Mouse (Mus musculus) spleen, adult 2 months (tissue): ENCODE results near the gene Eloa.

Experiments used
- CTCF ChIP-seq: fragments of 200-500 bp; IDR thresholded peaks from 2 replicates; pipeline ENCODE4 v1.5.1; 2011; ENCODE audit warnings: mild to moderate bottlenecking, inconsistent platforms; ENCODE audit not compliant: insufficient read depth, insufficient read length, insufficient replicate concordance; ENCODE audit errors: extremely low read depth
- POLR2A ChIP-seq: fragments of 200-500 bp; IDR thresholded peaks from 2 replicates; pipeline ENCODE4 v1.6.1; 2011; ENCODE audit warnings: low read depth, low read length, inconsistent platforms

DNA sequence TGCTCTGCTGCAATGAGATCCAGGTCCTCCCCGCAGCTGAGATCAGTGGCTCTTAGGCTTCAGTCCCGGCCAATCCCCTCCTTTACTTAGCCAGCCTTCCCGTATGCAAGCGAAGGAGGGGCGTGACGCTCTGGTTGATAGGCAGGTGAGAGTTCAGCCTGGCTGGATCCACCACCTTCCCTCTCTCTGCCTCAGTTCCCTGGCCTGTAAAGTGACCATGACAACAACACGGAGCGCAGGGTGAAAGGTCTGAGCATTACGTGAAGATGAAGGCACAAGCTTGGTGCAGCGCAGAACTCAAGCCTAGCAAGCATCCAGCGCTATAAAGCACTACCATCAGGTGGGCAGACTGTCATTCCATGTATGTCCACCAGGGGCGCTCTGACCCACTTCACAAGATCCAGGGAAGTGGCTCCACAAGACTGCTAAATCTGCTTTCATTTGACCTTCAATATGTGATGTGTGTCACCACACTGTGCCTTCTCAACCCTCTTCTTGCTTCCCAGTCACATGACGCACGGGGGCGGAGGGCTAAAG is 49.7 kb upstream of the Eloa start:
- TF ChIP-seq POLR2A (no peak), CTCF (peak; percentile 81; the same call in 1 of the 2 replicates)
